Mouse (Mus musculus) stomach, adult 2 months (tissue): ENCODE data around the gene Gm20815. TPM values are rescaled to one million over a fixed set of nuclear protein-coding genes. Genes with fewer than 3 reads are reported as not detected.

Source experiments
- polyA plus RNA-seq: library from polyadenylated mRNA; depleted of rRNA; stranded (reverse); fragments of >200 nt; gene quantifications from 2 replicates; pipeline ENCODE4 v1.2.3, GENCODE M21; 2012; rRNA removed

Gm20815 gene
- polyA plus RNA-seq = not detected in 2 replicates

DNA sequence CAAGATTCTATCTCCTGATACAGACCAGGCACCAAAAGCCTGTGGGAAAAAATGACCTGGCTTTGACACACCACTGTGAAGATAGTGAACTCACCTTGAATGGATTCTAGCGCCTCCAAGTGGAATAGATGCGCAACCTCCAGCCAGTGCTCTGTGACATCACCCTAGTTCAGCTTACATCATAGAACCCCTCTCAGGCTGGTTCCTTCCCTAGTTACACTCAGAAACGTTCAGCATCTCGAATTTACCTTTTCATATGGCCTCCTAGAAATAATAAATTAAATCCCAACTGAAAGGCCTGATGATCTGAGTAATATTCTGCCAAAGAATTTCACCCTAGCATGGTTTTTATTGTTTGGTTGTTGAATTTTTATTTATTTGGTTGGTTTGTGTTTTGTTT is at the start of gene Gm20815:
Gm20815 (minus strand) TSS at position 101 of the 400 bp plus-strand sequence.

